ENCODE assay signal across 7 mouse cellular contexts in the genomic region with DNA sequence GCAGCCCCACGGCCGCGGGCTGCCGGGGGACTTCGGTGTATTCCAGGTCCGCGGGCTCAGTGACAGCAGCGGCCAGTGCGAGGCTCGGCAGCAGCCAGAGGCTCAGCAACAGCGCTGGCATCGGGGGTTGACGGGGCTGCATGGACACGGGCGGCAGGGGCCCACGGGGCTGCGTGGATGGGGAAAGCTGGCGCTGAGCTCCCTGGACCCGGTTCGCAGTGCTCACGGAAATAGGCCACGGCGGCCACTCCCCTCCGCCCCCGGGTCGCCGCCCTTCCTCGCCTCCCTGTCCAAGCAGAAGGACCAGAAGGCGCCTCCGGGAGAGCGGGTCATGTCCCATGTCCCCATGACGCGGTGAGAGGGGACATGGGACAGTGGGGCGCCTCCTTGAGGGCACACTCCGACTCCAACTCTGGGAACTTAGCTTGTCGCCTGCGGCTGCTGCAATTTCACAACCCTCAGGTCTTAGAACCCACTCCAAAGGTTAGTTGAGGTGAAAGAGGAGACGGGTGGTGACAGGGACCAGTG. TPM values are rescaled to one million over a fixed set of nuclear protein-coding genes. Genes with fewer than 3 reads are reported as not detected.
A peak's percentile ranks its signal among the peaks of the same experiment; 100 is the strongest.
DNase-seq lines count a peak whose midpoint lies in the region; ATAC-seq lines count a peak whose summit lies in the region.

A gene (minus strand): TSS at position 250 of the 528 bp plus-strand sequence.

- peak within 1 kb of the TSS; percentile 100 for H3K4me2 ChIP-seq in stomach, embryonic 16.5 days (ENCODE audit: low read depth, low read length)

- no peaks in the 10 kb centered on the region for H3K9me3 ChIP-seq in heart, embryonic 10.5 days
- H3K9me3 ChIP-seq in stomach, embryonic 16.5 days (replicated peaks; ENCODE audit: control insufficient read depth, low read length): no peaks in the 10 kb centered on the region

- ATAC-seq in stomach, embryonic 16.5 days (ENCODE audit: insufficient read depth, low FRiP score): peak; percentile 47; the same call in 1 of the 2 replicates

- peak within 1 kb of the TSS; percentile 76 for H3K27ac ChIP-seq in heart, embryonic 10.5 days
- no peak within 1 kb of the TSS for H3K27ac ChIP-seq in stomach, embryonic 16.5 days (ENCODE audit: low read length)

- no peaks in the 10 kb centered on the region for H3K36me3 ChIP-seq in heart, embryonic 10.5 days
- H3K36me3 ChIP-seq in stomach, embryonic 16.5 days (ENCODE audit: control insufficient read depth, insufficient read depth, low read length): no peaks in the 10 kb centered on the region

- peaks cover 10% of the 10 kb centered on the region for H3K4me1 ChIP-seq in heart, embryonic 10.5 days
- H3K4me1 ChIP-seq in stomach, embryonic 16.5 days (ENCODE audit: control insufficient read depth, insufficient read depth, low read length): no peaks in the 10 kb centered on the region

- peaks cover 48% of the 10 kb centered on the region for H3K27me3 ChIP-seq in heart, embryonic 10.5 days (ENCODE audit: insufficient read depth, poor library complexity, severe bottlenecking)
- H3K27me3 ChIP-seq in stomach, embryonic 16.5 days (ENCODE audit: control insufficient read depth, insufficient read depth, low read length): peaks cover 14% of the 10 kb centered on the region

- peak; percentile 19 to 24 for DNase-seq in spleen, adult 18-20 months
- no peak for DNase-seq in spleen, postnatal 14 days (ENCODE audit: low spot score in 2 of 2)
- DNase-seq in embryo, embryonic 9.5 days (ENCODE audit: extremely low spot score): peak; percentile 43
- peak; percentile 77 for DNase-seq in heart, embryonic 10.5 days (ENCODE audit: low spot score)
- DNase-seq in kidney, postnatal 10 days: peak; percentile 50
- DNase-seq in lung, postnatal 36 days: peak; percentile 39

- WGBS in heart, embryonic 10.5 days: 2% methylated on average over 38 of the region's 38 CpGs
- WGBS in stomach, embryonic 16.5 days: 3% methylated on average over 38 of the region's 38 CpGs

- peak within 1 kb of the TSS; percentile 73 for H3K4me3 ChIP-seq in heart, embryonic 10.5 days
- H3K4me3 ChIP-seq in stomach, embryonic 16.5 days (replicated peaks; ENCODE audit: low read length): peak within 1 kb of the TSS; percentile 61

- H3K9ac ChIP-seq in stomach, embryonic 16.5 days (ENCODE audit: low read length): peak within 1 kb of the TSS; percentile 75

RNA-seq across cellular contexts. Expression of the gene that starts here (rescaled TPM):
- 1.4 and 2.4 TPM in 2 replicates for polyA plus RNA-seq in heart, embryonic 10.5 days (2016; fragmentation: Nextera tagmentation; extraction: Ambion mirVana)
- 2.1 and 2.6 TPM in 2 replicates for polyA plus RNA-seq in stomach, embryonic 16.5 days (2015; fragmentation: Nextera tagmentation; extraction: Ambion mirVana)

Comparison
In these comparisons a context has a peak if more than half of its experiments do, and no peak if none do; other contexts are left out.
1. DNase-seq: peak in spleen, adult 18-20 months (2 of 2), embryo, embryonic 9.5 days (single experiment), heart, embryonic 10.5 days (single experiment), kidney, postnatal 10 days (single experiment) and lung, postnatal 36 days (single experiment); none in spleen, postnatal 14 days (0 of 2).